Comparison of ENCODE assay signal across 21 mouse cellular contexts in genomic region chrX:106198904-106199303, GRCm38 (mm10). TPM values are rescaled to one million over a fixed set of nuclear protein-coding genes. Genes with fewer than 3 reads are reported as not detected.
DNase-seq lines count a peak whose midpoint lies in the region; ATAC-seq and TF ChIP-seq lines count a peak whose summit lies in the region.
"Had no signal": no experiment of that assay in that cellular context is flagged by ENCODE, and none has a peak within 500 bp of the region (broad histone marks: within the 10 kb centered on the region; RNA-seq: fewer than 3 reads in every experiment).

No protein-coding gene starts in this region.

- no peaks in the 10 kb centered on the region for H3K9me3 ChIP-seq in forebrain, postnatal 0 days (ENCODE audit: low read length)
- H3K9me3 ChIP-seq in forebrain, embryonic 15.5 days = no peaks in the 10 kb centered on the region
- no peaks in the 10 kb centered on the region for H3K9me3 ChIP-seq in liver, embryonic 14.5 days (ENCODE audit: control insufficient read depth, low read length)
- no peaks in the 10 kb centered on the region for H3K9me3 ChIP-seq in liver, embryonic 11.5 days (ENCODE audit: control insufficient read depth, low read length)
- H3K9me3 ChIP-seq: forebrain, embryonic 13.5 days; heart, embryonic 15.5 days; hindbrain, embryonic 12.5 days; liver, embryonic 13.5 days had no signal

- H3K36me3 ChIP-seq in forebrain, postnatal 0 days (ENCODE audit: insufficient read depth) = peaks cover 5% of the 10 kb centered on the region; the same call in 1 of the 2 replicates
- H3K36me3 ChIP-seq in forebrain, embryonic 15.5 days = peaks cover 41% of the 10 kb centered on the region
- peaks cover 3% of the 10 kb centered on the region; the same call in 1 of the 2 replicates for H3K36me3 ChIP-seq in liver, embryonic 14.5 days (replicated peaks; ENCODE audit: control insufficient read depth, insufficient read depth, low read depth)
- peaks cover 21% of the 10 kb centered on the region for H3K36me3 ChIP-seq in liver, embryonic 11.5 days (ENCODE audit: control insufficient read depth, insufficient read depth, low read length)

- no peak overlapping the region for H3K9ac ChIP-seq in forebrain, postnatal 0 days
- H3K9ac ChIP-seq in forebrain, embryonic 15.5 days (replicated peaks) = no peak overlapping the region
- no peak overlapping the region for H3K9ac ChIP-seq in liver, embryonic 14.5 days (replicated peaks)
- H3K9ac ChIP-seq in liver, embryonic 11.5 days (ENCODE audit: low read depth, low read length) = no peak overlapping the region
- H3K9ac ChIP-seq: forebrain, embryonic 13.5 days; heart, embryonic 15.5 days; hindbrain, embryonic 12.5 days; liver, embryonic 13.5 days had no signal

- no peaks in the 10 kb centered on the region for H3K27me3 ChIP-seq in forebrain, postnatal 0 days (ENCODE audit: insufficient read depth, low read length)
- no peaks in the 10 kb centered on the region for H3K27me3 ChIP-seq in forebrain, embryonic 15.5 days
- H3K27me3 ChIP-seq in liver, embryonic 14.5 days (ENCODE audit: control insufficient read depth, insufficient read depth, low read length) = no peaks in the 10 kb centered on the region
- no peaks in the 10 kb centered on the region for H3K27me3 ChIP-seq in liver, embryonic 11.5 days (replicated peaks; ENCODE audit: control insufficient read depth, insufficient read depth, low read length)
- H3K27me3 ChIP-seq: forebrain, embryonic 13.5 days; heart, embryonic 15.5 days; hindbrain, embryonic 12.5 days; liver, embryonic 13.5 days had no signal

- no peak overlapping the region for H3K4me2 ChIP-seq in forebrain, postnatal 0 days (ENCODE audit: low read depth)
- H3K4me2 ChIP-seq in forebrain, embryonic 15.5 days (replicated peaks) = no peak overlapping the region
- no peak overlapping the region for H3K4me2 ChIP-seq in liver, embryonic 14.5 days (ENCODE audit: low read depth)
- no peak overlapping the region for H3K4me2 ChIP-seq in liver, embryonic 11.5 days
- H3K4me2 ChIP-seq: forebrain, embryonic 13.5 days; heart, embryonic 15.5 days; hindbrain, embryonic 12.5 days; liver, embryonic 13.5 days had no signal

- TF ChIP-seq EP300 in liver, embryonic 14.5 days (IDR thresholded peaks at IDR 0.05; ENCODE audit: low read depth) = no peak

- TF ChIP-seq CTCF in forebrain, postnatal 0 days (IDR thresholded peaks at IDR 0.05; ENCODE audit: low read depth) = peak; percentile 54
- TF ChIP-seq CTCF in liver, embryonic 14.5 days (IDR thresholded peaks at IDR 0.05; ENCODE audit: low read depth) = peak; percentile 40; the same call in 1 of the 2 replicates

- H3K4me1 ChIP-seq in forebrain, postnatal 0 days (ENCODE audit: insufficient read depth) = no peaks in the 10 kb centered on the region
- H3K4me1 ChIP-seq in forebrain, embryonic 15.5 days = no peaks in the 10 kb centered on the region
- H3K4me1 ChIP-seq in liver, embryonic 14.5 days (replicated peaks; ENCODE audit: control insufficient read depth in 2 of 2, insufficient read depth in 2 of 2, low read length in 1 of 2) = no peaks in the 10 kb centered on the region
- no peaks in the 10 kb centered on the region for H3K4me1 ChIP-seq in liver, embryonic 11.5 days (replicated peaks; ENCODE audit: control insufficient read depth, insufficient read depth, low read length)
- H3K4me1 ChIP-seq: forebrain, embryonic 13.5 days; heart, embryonic 15.5 days; hindbrain, embryonic 12.5 days; liver, embryonic 13.5 days had no signal

- no peak overlapping the region for H3K27ac ChIP-seq in forebrain, postnatal 0 days (ENCODE audit: low read depth, low read length)
- H3K27ac ChIP-seq in forebrain, embryonic 15.5 days (replicated peaks) = no peak overlapping the region
- H3K27ac ChIP-seq in liver, embryonic 14.5 days = no peak overlapping the region
- H3K27ac ChIP-seq in liver, embryonic 11.5 days (ENCODE audit: low read depth, low read length) = no peak overlapping the region
- H3K27ac ChIP-seq: forebrain, embryonic 13.5 days; heart, embryonic 15.5 days; hindbrain, embryonic 12.5 days; liver, embryonic 13.5 days had no signal

- H3K4me3 ChIP-seq in forebrain, postnatal 0 days (ENCODE audit: low read depth, low read length) = no peak overlapping the region
- no peak overlapping the region for H3K4me3 ChIP-seq in forebrain, embryonic 15.5 days
- H3K4me3 ChIP-seq in liver, embryonic 14.5 days (ENCODE audit: insufficient read depth in 1 of 2, low read depth in 2 of 2, low read length in 2 of 2) = no peak overlapping the region
- no peak overlapping the region for H3K4me3 ChIP-seq in liver, embryonic 11.5 days (ENCODE audit: low read depth, low read length)
- H3K4me3 ChIP-seq: forebrain, embryonic 13.5 days; heart, embryonic 15.5 days; hindbrain, embryonic 12.5 days; liver, embryonic 13.5 days had no signal

- 0 out of 2 replicates have a peak, but pooled peaks have one; percentile 34 for ATAC-seq in forebrain, postnatal 0 days
- no peak for ATAC-seq in forebrain, embryonic 15.5 days (replicated peaks)
- ATAC-seq in liver, embryonic 14.5 days (ENCODE audit: insufficient read depth) = no peak
- no peak for ATAC-seq in liver, embryonic 11.5 days (replicated peaks; ENCODE audit: low FRiP score)
- no peak for ATAC-seq in inflammation-experienced regulatory T-cells, adult 6 months
- ATAC-seq: forebrain, embryonic 13.5 days had no signal

- WGBS in forebrain, postnatal 0 days = 81% methylated on average over 5 of the region's 5 CpGs
- WGBS in forebrain, embryonic 15.5 days = 79% methylated on average over 5 of the region's 5 CpGs
- WGBS in liver, embryonic 14.5 days (ENCODE audit: insufficient replicate concordance) = 75% methylated on average over 5 of the region's 5 CpGs
- 88% methylated on average over 5 of the region's 5 CpGs for WGBS in liver, embryonic 11.5 days

- peak; percentile 9 for DNase-seq in forebrain, postnatal 0 days
- DNase-seq in liver, embryonic 14.5 days (ENCODE audit: low read depth in 3 of 3, low spot score in 3 of 3) = no peak
- DNase-seq in liver, embryonic 11.5 days (ENCODE audit: low spot score) = no peak
- peak; percentile 6 to 9 for DNase-seq in B cell, adult 2 months
- peak; percentile 42 for DNase-seq in induced T-regulatory cell, adult 2 months (ENCODE audit: low read depth)
- no peak for DNase-seq in frontal cortex, postnatal 36 days (ENCODE audit: low spot score in 2 of 2)
- DNase-seq: cerebellum, adult 11-12 months; gastrocnemius, postnatal 36 days; kidney, adult 8-10 months; liver, embryonic 13.5 days; right cerebral cortex, postnatal 25 days had no signal

RNA-seq across cellular contexts. Expression of gene Pgk1, which starts 12.0 kb away (rescaled TPM):
- total RNA-seq in forebrain, postnatal 0 days (2014; rRNA removed) = 245 and 251 TPM in 2 replicates
- polyA plus RNA-seq in forebrain, postnatal 0 days (2015; fragmentation: Nextera tagmentation; extraction: Ambion mirVana) = 227 and 230 TPM in 2 replicates
- 262 and 269 TPM in 2 replicates for polyA plus RNA-seq in forebrain, embryonic 15.5 days (2015; fragmentation: Nextera tagmentation; extraction: Ambion mirVana)
- polyA plus RNA-seq in liver, embryonic 14.5 days (2012; rRNA removed) = 99.2 and 148 TPM in 2 replicates
- polyA plus RNA-seq in liver, embryonic 14.5 days (2014; fragmentation: Nextera tagmentation; extraction: Ambion mirVana) = 133 and 153 TPM in 2 replicates
- 586 and 640 TPM in 2 replicates for polyA plus RNA-seq in liver, embryonic 11.5 days (2014; fragmentation: Nextera tagmentation; extraction: Ambion mirVana)
- 100 to 1,000 TPM; 137 to 227 (median 157) TPM for polyA plus RNA-seq in inflammation-experienced regulatory T-cells, adult 6 months (2017; shearing (Covaris generic))

RNA-seq across cellular contexts. Expression of gene Taf9b, which starts 22.1 kb away (rescaled TPM):
- 18.5 and 20.4 TPM in 2 replicates for total RNA-seq in forebrain, postnatal 0 days (2014; rRNA removed)
- polyA plus RNA-seq in forebrain, postnatal 0 days (2015; fragmentation: Nextera tagmentation; extraction: Ambion mirVana) = 21.4 and 21.8 TPM in 2 replicates
- polyA plus RNA-seq in forebrain, embryonic 15.5 days (2015; fragmentation: Nextera tagmentation; extraction: Ambion mirVana) = 11.4 and 14.5 TPM in 2 replicates
- 2.7 and 3.3 TPM in 2 replicates for polyA plus RNA-seq in liver, embryonic 14.5 days (2012; rRNA removed)
- 7.5 and 8.1 TPM in 2 replicates for polyA plus RNA-seq in liver, embryonic 14.5 days (2014; fragmentation: Nextera tagmentation; extraction: Ambion mirVana)
- polyA plus RNA-seq in liver, embryonic 11.5 days (2014; fragmentation: Nextera tagmentation; extraction: Ambion mirVana) = 10.0 and 10.6 TPM in 2 replicates
- 10 to 100 TPM; 40.6 to 65.1 (median 53.7) TPM for polyA plus RNA-seq in inflammation-experienced regulatory T-cells, adult 6 months (2017; shearing (Covaris generic))

RNA-seq across cellular contexts. Expression of gene Tlr13, which starts 55.9 kb away (rescaled TPM):
- total RNA-seq in forebrain, postnatal 0 days (2014; rRNA removed) = 0.85 and 1.5 TPM in 2 replicates
- 0.30 and 0.45 TPM in 2 replicates for polyA plus RNA-seq in forebrain, postnatal 0 days (2015; fragmentation: Nextera tagmentation; extraction: Ambion mirVana)
- 0.23 and 0.33 TPM in 2 replicates for polyA plus RNA-seq in forebrain, embryonic 15.5 days (2015; fragmentation: Nextera tagmentation; extraction: Ambion mirVana)
- polyA plus RNA-seq in liver, embryonic 14.5 days (2012; rRNA removed) = 0.28 and 0.51 TPM in 2 replicates
- polyA plus RNA-seq in liver, embryonic 14.5 days (2014; fragmentation: Nextera tagmentation; extraction: Ambion mirVana) = 0.57 and 1.4 TPM in 2 replicates
- 0.65 and 1.1 TPM in 2 replicates for polyA plus RNA-seq in liver, embryonic 11.5 days (2014; fragmentation: Nextera tagmentation; extraction: Ambion mirVana)
- polyA plus RNA-seq in inflammation-experienced regulatory T-cells, adult 6 months (2017; shearing (Covaris generic)) = under 1 TPM in 1 of 3 experiments, not detected in 2; 0.26 TPM
- polyA plus RNA-seq: G1E had no signal

RNA-seq across cellular contexts. Expression of gene Fnd3c2, which starts 56.3 kb away (rescaled TPM):
- not detected in 2 replicates for total RNA-seq in forebrain, postnatal 0 days (2014; rRNA removed)
- not detected in 2 replicates for polyA plus RNA-seq in forebrain, postnatal 0 days (2015; fragmentation: Nextera tagmentation; extraction: Ambion mirVana)
- not detected in 2 replicates for polyA plus RNA-seq in forebrain, embryonic 15.5 days (2015; fragmentation: Nextera tagmentation; extraction: Ambion mirVana)
- polyA plus RNA-seq in liver, embryonic 14.5 days (2012; rRNA removed) = not detected in 2 replicates
- not detected in 2 replicates for polyA plus RNA-seq in liver, embryonic 14.5 days (2014; fragmentation: Nextera tagmentation; extraction: Ambion mirVana)
- polyA plus RNA-seq in liver, embryonic 11.5 days (2014; fragmentation: Nextera tagmentation; extraction: Ambion mirVana) = not detected in 2 replicates
- not detected for polyA plus RNA-seq in inflammation-experienced regulatory T-cells, adult 6 months (2017; shearing (Covaris generic))
- total RNA-seq: G1E; gastrocnemius, postnatal 36 days; left cerebral cortex, postnatal 14 days; megakaryocyte, adult 5-6 weeks had no signal
- polyA plus RNA-seq: cortical plate, adult 2 months; forebrain, embryonic 13.5 days; G1E; heart, embryonic 15.5 days; hindbrain, embryonic 12.5 days; liver, embryonic 13.5 days; stomach, embryonic 14.5 days had no signal

Comparison
In these comparisons a context has a peak if more than half of its experiments do, and no peak if none do; other contexts are left out.
1. DNase-seq: peak in forebrain, postnatal 0 days (single experiment), B cell, adult 2 months (2 of 2) and induced T-regulatory cell, adult 2 months (single experiment); none in liver, embryonic 14.5 days (0 of 3), liver, embryonic 11.5 days (single experiment) and frontal cortex, postnatal 36 days (0 of 2).